Mouse (Mus musculus) ES-E14 (cell line): Measurements from ENCODE around the gene Clic4.

Experiments used
- CHD2 ChIP-seq: IDR thresholded peaks from 2 replicates; pipeline ENCODE4 v1.6.1; 2014; ENCODE audit warnings: mild to moderate bottlenecking, low read depth, low read length, inconsistent platforms
- HCFC1 ChIP-seq: IDR thresholded peaks from 2 replicates; pipeline ENCODE4 v1.6.1; 2012; ENCODE audit warnings: low read length, inconsistent platforms, borderline replicate concordance; ENCODE audit not compliant: insufficient read depth
- ZC3H11A ChIP-seq: IDR thresholded peaks from 2 replicates; pipeline ENCODE4 v1.6.1; 2012; ENCODE audit warnings: low read depth, mild to moderate bottlenecking, inconsistent platforms, low read length, borderline replicate concordance

- TF ChIP-seq HCFC1 (no peak), CHD2 (no peak), ZC3H11A (no peak)
Observed at GRCm38 (mm10) chr4:135228136-135228535, 44.5 kb downstream of the Clic4 start.
